Mouse (Mus musculus) lung, postnatal 25 days (tissue): ENCODE data around the gene Bbc3.
"Not testable (repeated sequence)": the region's sequence is repeated elsewhere in the genome, so short reads cannot be mapped to it uniquely, and the experiment has no call there.

Experiments
- DNase-seq: peaks from one replicate; pipeline ENCODE4 v3.0.0; 2022; ENCODE audit warnings: low spot score

Bbc3 gene

DNA sequence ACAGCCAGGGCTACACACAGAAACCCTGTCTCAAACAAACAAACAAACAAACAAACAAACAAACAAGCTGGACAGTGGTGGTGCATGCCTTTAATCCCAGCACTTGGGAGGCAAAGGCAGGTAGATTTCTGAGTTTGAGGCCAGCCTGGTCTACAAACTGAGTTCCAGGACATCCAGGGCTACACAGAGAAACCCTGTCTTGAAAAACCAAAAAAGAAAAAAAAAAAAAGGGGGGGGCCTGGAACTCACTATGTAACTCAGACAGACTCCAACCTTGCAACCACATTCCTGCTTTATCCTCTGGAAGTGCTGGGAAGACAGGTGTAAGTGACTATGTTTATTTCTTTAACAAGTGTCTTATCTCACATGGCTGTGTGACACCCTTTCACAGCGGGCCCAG, at the start of gene Bbc3:
Gene Bbc3 (plus strand): TSS at position 301 of the 400 bp plus-strand sequence.
- not testable (repeated sequence) for DNase-seq

DNA sequence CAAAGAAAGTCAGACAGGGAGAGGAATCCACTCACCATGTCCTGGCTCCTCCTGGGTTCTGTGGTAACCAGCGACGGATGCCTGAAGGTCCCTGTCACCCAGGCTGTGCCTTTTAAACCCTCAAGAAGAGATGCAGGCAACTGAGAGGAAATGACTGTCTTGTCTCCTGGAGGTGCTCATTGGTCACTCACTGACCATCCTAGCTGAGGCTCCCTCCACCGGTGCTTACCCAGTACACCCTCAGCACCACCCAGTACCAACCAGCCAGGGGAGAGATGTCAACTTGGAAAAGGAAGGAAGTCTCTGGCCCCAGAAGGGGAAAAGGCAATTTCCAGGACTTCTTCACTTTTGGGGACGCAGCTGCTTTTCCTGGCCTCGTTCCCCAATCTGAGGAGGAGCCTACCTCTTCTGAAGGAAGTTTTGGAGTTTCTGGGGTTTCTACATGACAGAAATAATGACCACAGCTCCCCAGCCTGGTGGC, 49.0 kb upstream of the Bbc3 start, which contains the start of gene C5ar1:
Gene C5ar1 (minus strand): TSS at position 431 of the 481 bp plus-strand sequence.
- DNase-seq: peak; percentile 29

DNA sequence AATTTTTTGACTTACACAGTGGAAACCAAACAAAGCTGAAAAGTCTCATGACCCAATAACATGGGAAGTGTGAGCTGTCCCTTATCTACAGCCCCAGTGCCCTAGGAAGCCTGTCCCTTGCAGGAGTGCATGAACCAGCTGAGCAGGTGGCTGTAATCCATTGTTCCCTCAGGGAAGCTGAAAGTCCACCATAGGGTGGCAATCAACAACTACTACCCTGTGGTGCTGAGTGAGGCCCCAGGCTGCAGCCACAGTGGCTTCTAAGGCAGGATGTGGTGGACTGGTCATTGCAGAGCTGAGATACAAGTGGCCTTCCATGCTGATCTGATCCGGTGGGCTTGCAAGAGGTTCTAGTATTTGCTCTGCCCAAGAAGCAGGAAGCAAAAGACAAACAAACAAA, 47.1 kb upstream of the Bbc3 start:
- DNase-seq: no peak

DNA sequence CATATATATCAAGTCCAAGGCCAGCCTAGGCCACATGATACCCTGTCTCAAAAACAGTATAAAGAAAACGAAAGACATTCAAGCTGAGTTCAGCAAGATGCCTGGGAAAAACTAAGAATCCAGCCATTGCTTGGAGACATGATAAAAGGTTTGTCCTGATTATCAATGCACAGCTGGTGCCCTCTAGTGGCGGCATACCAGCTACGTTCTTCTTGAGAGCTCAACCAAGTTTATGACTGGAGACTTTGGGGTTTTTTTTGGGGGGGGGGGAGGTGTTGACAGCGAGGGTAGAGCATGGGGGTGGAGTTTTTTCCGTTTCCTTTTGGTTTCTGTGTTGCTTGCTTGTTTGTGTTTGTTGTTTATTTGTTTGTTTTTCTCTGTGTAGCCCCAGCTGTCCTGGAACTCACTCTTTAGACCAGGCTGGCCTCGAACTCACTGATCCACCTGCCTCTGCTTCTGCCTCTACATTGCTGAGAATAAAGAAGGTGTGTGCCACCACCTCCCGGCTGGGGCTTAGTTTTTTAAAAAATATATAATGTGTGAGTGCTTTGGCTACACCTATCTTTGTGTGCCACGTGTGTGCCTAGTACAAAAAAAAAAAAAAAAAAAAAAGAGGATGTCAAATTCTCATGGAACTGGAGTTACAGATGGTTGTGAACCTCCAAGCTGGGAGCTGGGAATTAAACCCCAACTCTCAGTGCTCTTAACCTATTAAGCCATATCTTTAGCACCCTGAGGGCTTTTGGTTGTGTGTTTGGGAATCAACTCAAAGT, 45.0 kb upstream of the Bbc3 start:
- peak; percentile 79 for DNase-seq

DNA sequence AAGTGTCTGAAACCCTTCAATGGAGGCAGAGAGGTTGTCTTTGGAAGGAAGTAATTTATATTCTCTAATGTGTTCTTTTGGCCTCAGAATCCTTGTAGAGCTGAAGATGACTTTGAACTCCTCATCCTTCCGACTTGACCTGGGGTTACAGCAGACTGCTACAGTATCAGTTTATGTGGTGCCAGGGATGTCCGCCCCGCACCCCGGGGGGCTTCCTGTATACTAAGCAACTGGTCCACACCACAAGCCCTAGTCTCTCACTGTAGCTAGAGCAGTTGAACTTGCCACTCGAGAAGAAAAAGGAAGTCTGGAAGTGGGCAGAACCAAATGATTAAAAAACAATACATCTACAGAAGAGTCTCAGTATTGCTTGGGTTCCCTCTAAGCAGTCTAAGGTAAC, 44.4 kb upstream of the Bbc3 start:
- no peak for DNase-seq

DNA sequence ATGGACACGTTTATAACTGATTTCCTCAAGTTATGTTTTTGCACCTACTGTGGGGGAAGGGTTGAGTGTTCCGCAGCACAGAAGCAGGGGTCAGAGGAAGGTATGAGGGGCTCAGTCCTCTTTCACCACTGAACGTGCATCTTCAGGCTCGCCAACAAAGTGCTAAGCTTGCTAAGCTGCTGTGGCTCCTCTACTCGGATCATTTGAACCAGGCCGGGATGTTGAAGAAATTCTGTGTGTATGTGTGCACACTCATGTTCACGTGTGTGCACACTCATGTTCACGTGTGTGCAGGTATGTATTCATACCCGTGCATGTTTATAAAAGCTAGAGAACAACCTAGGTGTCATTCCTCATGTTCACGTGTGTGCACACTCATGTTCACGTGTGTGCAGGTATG, 42.3 kb upstream of the Bbc3 start:
- DNase-seq: no peak

DNA sequence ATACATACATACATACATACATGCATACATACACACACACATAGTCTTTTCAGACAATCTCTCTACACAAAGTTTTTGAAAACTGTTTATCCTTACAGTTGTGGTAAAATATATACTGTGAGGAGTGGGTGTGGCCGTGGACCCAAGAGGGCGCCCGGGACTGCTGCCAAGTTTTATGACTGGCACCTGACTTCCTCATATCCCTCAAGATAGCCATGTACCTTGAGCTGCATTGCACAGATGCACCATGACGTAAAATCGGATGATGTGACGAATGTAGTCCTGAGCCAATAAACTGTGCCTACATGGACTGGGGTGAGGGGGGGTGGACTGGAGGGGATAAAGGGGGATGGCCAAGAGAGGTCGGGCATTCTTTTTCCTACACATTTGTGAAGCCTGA, 41.6 kb upstream of the Bbc3 start:
- DNase-seq: not testable (repeated sequence)

DNA sequence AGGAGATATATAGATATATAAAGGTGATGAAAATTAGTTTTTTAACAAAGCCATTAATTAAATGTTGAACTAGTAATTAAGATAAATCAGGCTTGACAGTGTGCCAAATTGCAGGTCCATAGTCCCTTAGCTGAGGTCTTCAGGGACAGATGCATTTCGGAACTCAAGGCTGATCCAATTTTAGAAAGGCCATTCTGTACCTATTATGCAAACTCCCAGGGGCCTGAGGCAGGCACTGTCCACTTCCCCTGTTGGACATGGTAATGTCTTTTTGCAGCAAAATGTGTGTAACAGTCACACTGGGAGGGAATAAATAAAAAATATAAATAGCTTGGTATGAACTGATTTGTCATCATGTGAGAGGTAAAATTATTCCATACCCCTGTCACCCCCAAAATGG, 37.1 kb upstream of the Bbc3 start:
- no peak for DNase-seq

DNA sequence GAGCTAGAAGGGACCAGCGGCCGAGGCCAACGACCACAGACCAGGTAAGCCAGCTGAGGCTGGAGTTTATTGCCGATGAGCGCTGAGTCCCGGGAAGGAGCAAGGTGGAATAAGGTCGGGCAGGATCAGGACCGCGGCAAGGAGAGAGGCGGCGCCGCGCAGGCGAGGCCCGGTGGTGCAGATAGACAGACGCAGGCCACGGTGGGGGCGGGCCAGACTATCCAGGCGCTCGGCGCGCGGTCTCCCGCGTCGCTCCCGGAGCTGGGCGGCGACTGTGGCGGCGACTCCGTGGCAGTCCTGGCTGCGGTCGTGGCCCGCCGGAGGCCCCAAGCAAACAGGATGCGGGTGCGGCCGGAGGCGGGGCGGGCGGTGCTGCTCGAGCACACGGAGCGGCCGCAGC, 35.5 kb upstream of the Bbc3 start:
- peak; percentile 57 for DNase-seq

DNA sequence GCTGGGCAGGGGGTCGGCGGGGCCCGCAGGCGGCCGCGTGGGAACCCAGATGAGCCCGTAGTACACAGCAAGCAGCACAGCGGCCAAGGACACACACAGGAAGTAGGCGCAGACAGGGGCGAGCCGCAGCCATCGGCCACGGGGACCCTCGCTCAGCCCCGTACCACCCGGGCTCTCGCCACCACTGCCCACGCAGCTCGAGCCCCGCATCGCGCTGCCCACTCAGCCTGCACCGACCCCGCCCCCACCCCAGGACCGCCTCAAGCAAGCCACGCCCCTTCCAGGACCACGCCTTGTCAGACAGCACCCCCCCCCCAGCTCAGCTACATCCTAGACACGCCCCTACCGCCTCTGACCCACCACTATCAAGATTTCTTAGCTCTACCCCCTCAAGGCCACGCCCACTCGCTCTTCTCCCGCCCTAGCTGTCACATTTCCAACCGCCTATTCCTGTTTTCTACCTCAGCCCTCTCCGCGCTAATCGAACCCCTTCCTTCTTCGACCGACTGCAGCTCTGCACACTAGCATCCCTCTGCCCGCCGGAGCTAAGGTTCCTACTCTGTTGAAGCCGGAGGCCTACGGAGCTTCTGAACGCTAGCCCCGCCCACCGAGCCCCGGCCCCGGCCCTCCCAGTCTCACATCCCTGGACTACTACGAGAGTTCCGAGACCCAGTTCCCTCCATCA, 35.0 kb upstream of the Bbc3 start, which contains the start of gene Inafm1:
Gene Inafm1 (minus strand): TSS at position 537 of the 685 bp plus-strand sequence.
- peak; percentile 91 for DNase-seq

DNA sequence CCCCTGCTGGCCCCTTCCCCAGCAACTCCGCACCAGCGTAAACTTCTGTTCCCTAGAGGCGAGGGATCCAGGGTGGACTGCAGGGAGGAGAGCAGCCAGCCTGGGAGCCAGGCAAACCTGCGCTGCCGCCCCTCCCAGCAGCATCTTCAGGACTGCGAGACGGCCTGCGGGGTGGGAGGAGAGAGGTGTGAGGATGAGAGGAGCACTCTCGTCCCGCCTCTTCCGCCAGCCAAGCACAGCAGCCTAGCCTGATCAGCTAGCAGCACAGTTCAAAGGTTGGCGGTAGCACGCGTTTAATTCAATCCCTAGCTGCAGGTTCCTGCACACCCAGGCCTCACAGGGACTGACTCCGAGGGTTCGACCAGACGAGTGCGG, 34.4 kb upstream of the Bbc3 start:
- peak; percentile 61 for DNase-seq

DNA sequence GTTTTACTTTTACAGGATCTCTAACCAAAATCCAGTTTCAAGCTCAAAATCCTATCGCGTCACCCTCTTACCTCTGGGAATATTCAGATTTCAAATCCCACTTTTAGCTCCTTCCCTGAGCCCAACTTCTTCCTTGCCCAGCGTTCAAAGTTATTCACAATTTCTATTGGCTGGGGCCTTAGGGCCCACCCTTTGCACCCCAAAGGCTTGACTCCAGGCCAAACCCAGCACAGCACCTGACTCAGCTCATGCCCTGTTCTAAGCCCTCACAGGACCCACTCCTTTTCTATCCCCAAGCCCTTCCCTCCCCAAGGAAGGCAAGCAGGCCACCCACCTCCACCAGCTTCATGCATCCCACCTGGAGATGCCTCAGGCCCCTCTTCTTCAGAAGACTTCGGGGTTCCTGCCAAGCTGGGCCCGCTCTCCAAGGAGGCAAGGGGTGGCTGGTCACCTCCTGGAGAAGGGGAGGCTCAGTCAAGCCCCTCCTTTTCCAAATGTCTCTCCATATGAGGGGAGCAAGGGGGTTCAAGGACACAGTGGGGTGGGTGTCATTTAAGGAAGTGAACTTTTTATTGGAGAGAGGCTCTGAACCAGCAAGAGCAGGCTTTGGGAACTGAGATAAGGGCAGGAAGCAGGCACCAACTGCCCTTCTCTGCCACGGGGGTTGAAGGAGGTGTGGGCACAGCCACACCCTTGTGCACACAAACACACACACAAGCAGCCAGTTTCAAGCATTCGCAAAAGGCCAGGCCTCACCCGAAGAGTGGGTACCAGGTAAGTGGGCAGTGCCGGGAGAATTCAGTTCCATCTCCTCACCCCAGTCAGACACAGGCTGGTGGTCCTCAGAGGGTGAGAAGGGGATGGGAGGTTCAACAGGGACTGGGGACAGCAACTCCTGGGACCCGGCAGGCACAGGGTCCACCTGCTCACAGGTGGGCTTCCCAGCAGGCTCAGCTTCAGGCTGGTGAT, 33.0 kb upstream of the Bbc3 start:
- DNase-seq: no peak

DNA sequence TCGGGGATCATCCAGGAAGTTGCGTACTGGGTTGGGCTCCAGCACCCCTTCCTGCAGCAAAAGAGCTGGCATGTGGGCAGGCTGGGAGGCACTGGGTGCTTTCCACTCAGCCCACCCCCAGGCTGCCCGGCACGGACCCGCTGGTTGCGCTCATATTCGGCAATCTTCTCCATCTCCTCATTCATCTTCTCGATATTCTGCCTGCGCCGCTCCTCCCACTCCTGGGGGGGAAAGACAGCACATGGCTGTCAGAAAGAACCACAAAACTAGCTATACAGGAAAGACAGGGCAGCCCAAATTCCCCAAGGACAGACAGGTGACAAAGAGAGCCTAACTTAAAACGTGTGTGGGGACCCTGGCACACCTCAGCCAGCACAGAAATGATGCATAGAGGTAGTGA, 27.5 kb upstream of the Bbc3 start:
- DNase-seq: no peak

DNA sequence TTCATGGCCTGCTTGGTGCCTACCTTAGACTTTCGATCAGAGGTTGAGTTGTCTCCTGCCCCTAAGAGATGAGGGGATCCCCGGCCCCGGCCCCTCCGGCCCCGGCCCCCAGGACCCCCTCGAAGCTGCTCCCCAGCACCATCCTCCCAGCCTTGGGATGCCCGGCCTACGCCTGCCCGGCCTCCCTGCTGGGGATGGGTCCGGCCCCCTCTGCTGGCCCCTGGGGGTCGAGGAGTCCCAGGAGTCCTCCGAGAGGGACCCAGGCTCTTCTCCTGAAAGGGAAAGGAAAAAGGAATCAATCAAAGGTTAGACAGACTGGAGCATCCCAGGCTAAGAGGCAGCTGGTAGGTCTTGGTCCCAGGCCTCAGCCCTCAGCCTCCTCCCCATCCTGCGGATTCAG, 25.9 kb upstream of the Bbc3 start:
- DNase-seq: no peak

DNA sequence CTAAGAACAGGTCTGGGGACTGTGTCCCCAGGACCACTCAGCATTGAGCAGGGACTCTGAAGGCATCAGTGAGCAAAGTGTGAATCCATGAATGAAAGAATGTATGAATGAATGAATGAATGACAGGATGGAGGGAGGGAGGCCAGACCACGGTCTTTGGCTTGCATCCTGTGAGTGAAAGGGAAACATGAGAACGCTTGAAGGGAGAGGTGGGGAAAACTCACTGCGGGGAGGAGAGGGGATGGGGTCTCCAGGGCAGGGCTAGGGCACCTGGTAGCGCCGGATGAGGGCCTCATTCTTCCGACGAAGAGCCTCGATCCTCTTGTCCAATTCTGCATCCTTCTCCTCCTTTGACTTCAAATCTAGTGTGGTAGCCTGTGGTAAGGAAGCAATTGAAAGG, 24.2 kb upstream of the Bbc3 start:
- no peak for DNase-seq

DNA sequence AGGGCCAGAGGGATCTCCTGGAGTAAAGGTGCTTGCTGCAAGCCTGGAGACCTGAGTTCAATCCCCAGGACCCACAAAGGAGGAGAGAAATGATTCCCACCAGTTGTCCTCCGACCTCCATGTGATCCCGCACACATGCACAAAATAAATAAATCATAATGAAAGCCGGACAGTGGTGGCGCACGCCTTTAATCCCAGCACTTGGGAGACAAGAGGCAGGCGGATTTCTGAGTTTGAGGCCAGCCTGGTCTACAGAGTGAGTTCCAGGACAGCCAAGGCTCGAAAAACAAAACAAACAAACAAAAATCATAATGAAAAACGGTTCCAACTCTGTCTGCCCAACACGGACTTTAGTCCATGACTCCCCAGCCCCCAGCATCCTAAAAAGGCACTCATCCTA, 23.3 kb upstream of the Bbc3 start:
- DNase-seq: no peak

DNA sequence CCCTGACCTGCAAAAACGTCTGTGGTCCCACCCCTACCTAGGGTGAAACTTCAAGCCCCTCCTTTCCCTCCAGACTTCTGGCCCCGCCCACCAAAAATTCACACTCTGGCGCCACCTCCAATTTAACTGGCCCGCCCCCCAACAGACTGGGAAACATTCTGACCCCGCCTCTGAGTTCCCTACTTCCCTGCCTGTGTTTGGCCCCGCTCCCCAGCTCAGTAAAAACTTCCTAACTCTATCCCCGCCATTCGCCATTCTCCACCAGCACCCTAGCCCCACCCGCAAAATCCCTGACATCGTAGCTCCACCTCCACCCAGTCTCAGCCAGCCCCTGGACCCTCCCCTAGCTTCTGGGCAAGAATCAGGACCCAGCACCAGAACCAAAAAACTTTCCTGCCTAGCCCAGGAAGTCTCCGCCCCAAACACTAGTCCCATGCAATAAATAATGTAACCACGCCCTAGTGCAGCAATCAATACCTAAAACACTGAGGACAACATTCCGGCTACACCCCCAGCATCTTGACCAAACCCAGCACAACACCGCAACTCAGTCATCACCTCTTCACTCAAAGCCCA, 22.7 kb upstream of the Bbc3 start:
- DNase-seq: peak; percentile 86

DNA sequence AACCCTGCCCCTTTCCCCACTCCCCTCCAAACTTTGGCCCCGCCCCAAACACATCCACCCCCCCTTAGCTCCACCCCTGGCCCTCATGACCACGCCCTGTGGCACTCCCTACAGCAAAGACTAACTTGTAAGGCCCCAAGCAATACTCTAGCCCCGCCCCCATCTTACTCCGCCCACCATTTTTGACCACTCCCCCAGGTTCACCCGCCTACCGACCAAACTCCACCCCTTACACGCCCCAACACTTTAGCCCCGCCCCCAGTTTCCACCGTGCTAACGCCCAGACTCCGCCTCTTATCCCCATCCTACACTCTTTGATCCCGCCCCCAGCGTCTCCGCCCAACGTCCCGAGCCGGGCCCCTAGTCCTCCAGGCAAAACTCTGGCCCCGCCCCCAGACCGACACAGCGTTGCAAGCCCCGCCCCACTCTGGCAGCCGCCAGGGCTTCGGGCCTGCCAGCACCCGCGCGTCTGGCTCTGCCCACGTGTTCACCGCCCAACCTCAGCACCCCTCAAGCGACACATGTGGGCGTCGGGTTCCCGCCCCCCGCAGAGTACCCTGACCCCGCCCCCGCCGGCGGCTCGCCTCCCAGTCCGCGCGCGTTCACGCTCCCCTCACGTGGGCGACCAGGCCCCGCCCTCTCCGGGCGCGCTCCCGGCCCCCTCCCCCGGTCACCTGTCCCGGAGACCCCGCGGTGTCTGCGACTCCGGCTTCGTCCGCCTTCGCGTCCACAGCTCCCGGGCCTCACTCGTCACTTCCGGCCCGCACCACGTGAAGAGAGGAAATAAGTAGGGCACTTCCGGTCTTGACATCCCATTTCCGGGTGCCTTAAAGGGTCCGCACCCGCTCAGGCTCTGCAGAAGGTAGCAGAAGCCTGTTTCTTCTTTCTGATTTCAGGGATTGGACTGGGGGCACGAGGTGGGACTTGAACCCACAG, 21.9 kb upstream of the Bbc3 start, which contains the start of gene Ccdc9:
Gene Ccdc9 (minus strand): TSS at position 770 of the 936 bp plus-strand sequence.
- DNase-seq: peak; percentile 100

DNA sequence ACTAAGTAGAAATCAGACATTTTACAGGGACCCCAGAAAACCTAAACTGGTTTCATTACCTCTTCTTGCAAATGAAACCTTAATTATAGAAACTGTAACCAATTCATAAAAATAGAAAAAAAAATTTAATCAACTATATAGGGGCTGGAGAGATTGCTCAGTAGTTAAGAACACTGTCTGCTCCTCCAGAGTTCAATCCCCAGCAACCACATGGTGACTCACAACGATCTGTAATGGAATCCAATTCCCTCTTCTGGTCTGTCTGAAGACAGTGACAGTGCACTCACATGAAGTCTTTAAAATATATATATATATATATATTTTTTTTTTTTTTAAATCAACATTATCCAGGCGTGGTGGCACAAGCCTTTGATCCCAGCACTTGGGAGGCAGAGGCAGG, 21.2 kb upstream of the Bbc3 start:
- DNase-seq: no peak

DNA sequence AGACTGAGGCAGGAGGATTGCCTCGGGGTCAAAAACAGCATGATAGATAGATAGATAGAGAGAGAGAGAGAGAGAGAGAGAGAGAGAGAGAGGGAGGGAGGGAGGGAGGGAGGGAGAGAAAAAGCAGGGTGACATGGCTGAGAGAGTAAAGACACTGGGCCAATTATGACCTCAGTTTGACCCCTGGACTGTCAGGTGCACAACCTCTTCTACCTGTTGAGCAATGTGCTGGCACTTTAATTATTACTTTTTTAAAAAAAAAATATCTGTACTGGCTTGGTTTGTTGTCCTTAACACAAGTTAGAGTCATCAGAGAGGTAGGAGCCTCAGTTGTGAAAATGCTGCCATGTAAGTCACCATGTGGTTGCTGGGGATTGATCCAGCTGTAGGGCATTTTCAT, 20.4 kb upstream of the Bbc3 start:
- no peak for DNase-seq

DNA sequence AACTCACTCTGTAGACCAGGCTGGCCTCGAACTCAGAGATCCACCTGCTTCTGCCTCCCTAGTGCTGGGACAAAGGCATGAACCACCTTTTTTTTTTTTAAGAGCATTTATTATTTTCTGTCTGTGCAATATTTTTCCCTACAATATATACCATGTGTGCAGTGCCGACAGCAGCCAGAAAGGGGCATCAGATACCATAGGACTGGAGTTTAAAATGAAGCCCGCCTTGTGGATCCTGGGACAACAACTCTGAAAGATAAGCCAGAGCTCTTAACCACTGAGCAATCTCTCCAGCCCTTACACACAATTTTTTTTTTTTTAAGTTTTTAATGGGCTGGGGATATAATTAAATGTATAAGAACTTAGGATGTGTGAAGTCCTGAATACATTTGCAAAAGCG, 13.8 kb upstream of the Bbc3 start:
- DNase-seq: no peak
